Mouse (Mus musculus): ENCODE measurements at regions not wholly inside any gene's neighbourhood (a gene's known extent, or its start where the extent isn't known, plus 50 kb on each side); places are given as distances from the start of the nearest gene placed in this dataset.

DNA sequence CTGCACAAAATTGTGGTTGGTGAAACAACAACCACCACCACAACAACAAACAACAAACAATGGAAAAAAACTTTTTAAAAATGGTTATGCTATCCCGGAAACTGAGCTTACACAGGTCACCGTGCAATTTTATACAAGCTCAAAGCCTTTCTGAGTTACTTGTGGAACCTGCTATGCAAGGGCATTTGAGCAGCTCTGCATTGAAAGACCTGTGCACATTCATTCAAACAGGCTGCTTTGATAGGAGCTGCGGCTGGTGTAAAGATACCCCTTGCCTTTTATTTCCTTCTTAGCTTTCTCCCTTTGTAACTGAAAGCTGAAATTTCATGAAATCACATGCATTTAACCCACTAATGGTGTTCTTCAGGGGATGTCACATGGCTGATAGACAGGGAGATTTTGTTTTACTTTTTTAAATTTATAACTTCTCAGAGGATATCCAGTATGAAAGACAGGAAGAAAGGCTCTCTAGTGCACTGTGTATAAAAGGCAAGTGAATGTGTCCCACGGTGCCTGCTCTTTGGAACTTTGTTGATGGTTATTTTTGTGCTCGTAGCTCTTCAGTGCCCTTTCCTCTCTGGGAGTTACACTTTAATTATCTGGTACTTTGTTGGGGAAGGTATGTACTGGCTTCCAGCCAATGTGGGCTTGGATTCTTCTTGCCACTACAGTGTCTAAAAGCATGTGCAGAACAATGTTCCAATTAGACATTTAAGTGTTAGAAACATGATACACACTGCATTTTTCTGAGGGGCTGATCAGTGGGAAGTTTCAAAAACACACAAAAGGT, 225.1 kb upstream of the Sp8 start:
- no peak for TF ChIP-seq CTCF (IDR thresholded peaks at IDR 0.05; ENCODE audit: control insufficient read depth, insufficient read depth, insufficient replicate concordance, low read depth, low read length)
- TF ChIP-seq POLR2A (IDR thresholded peaks at IDR 0.05; ENCODE audit: control insufficient read depth, low read depth, low read length), result no peak

Data from testis, adult 2 months (tissue).